Mouse (Mus musculus) heart, embryonic 16.5 days (tissue): ENCODE measurements around the gene Zbtb8a. TPM values are rescaled to one million over a fixed set of nuclear protein-coding genes. Genes with fewer than 3 reads are reported as not detected.

Experiments used
- ATAC-seq: fragments of 200-750 bp; cut with Nextera tagmentation; replicated peaks from 2 replicates; pipeline ENCODE4 v1.8.0; 2017; ENCODE audit warnings: moderate number of reproducible peaks; ENCODE audit not compliant: insufficient read depth, low FRiP score; ENCODE audit errors: extremely low read depth
- H3K27ac ChIP-seq: fragments of 300-500 bp; sonication (generic); 2 replicates; pipeline ENCODE4 v1.5.1; 2014; ENCODE audit warnings: mild to moderate bottlenecking, low read length, control low read depth, moderate library complexity
- H3K27me3 ChIP-seq: fragments of 300-500 bp; sonication (generic); 2 replicates; pipeline ENCODE4 v1.6.1; 2014; ENCODE audit warnings: low read length, mixed read lengths; ENCODE audit not compliant: control insufficient read depth, insufficient read depth
- H3K36me3 ChIP-seq: fragments of 300-500 bp; sonication (generic); 2 replicates; pipeline ENCODE4 v1.6.1; 2014; ENCODE audit not compliant: control insufficient read depth, insufficient read depth
- H3K4me1 ChIP-seq: fragments of 300-500 bp; sonication (generic); 2 replicates; pipeline ENCODE4 v1.6.1; 2014; ENCODE audit warnings: low read length, mixed read lengths; ENCODE audit not compliant: control insufficient read depth, insufficient read depth
- H3K4me2 ChIP-seq: fragments of 300-500 bp; sonication (generic); 2 replicates; pipeline ENCODE4 v1.6.1; 2014; ENCODE audit warnings: low read depth, mild to moderate bottlenecking, control low read depth, low read length
- H3K4me3 ChIP-seq: fragments of 300-500 bp; sonication (generic); 2 replicates; pipeline ENCODE4 v1.5.1; 2014; ENCODE audit warnings: mild to moderate bottlenecking, control low read depth, low read length
- H3K9ac ChIP-seq: fragments of 300-500 bp; sonication (generic); 2 replicates; pipeline ENCODE4 v1.6.1; 2014; ENCODE audit warnings: low read length, control low read depth
- H3K9me3 ChIP-seq: fragments of 300-500 bp; sonication (generic); replicated peaks from 2 replicates; pipeline ENCODE4 v1.6.1; 2016; ENCODE audit warnings: low read length; ENCODE audit not compliant: control insufficient read depth
- WGBS: fragments of 180-500 bp; shearing (Covaris S2); extraction: QIAGEN DNeasy Blood & Tissue Kit; methylation state at CpG from one replicate; pipeline ENCODE4 v1.1.7; 2014; 5-methylcytosine and 5-hydroxymethylcytosine counted together
- polyA plus RNA-seq: library from polyadenylated mRNA; unstranded; fragments of >200 nt; fragmentation: Nextera tagmentation; extraction: Ambion mirVana; gene quantifications from 2 replicates; pipeline ENCODE4 v1.2.1, GENCODE M21; 2015

Zbtb8a gene
- polyA plus RNA-seq, 1 experiment from 2014 or later: 10.1 TPM

- H3K4me3 ChIP-seq: no peak overlapping the region
- H3K4me1 ChIP-seq: no peaks in the 10 kb centered on the region
- no peaks in the 10 kb centered on the region for H3K36me3 ChIP-seq
- H3K4me2 ChIP-seq: no peak overlapping the region
- no peak overlapping the region for H3K27ac ChIP-seq
- H3K9ac ChIP-seq: no peak overlapping the region
- WGBS: 49% methylated on average over 12 of the region's 12 CpGs
- H3K27me3 ChIP-seq: no peaks in the 10 kb centered on the region
- ATAC-seq: no peak; the same call in 1 of the 2 replicates
- no peaks in the 10 kb centered on the region for H3K9me3 ChIP-seq
Measured at GRCm38 (mm10) chr4:129394089-129394870, 16.4 kb upstream of the Zbtb8a start.

GRCm38 (mm10) chr4:129390936-129391557 lies 13.1 kb upstream of the Zbtb8a start:
- no peaks in the 10 kb centered on the region for H3K27me3 ChIP-seq
- no peak overlapping the region for H3K9ac ChIP-seq
- ATAC-seq: no peak
- no peak overlapping the region for H3K4me2 ChIP-seq
- H3K9me3 ChIP-seq: no peaks in the 10 kb centered on the region
- no peak overlapping the region for H3K27ac ChIP-seq
- no peaks in the 10 kb centered on the region for H3K4me1 ChIP-seq
- no peak overlapping the region for H3K4me3 ChIP-seq
- H3K36me3 ChIP-seq: no peaks in the 10 kb centered on the region
- 78% methylated on average over 7 of the region's 7 CpGs for WGBS

- Histone ChIP-seq H3K4me2 (no peak overlapping the region), H3K4me3 (no peak overlapping the region), H3K27ac (no peak overlapping the region), H3K36me3 (no peaks in the 10 kb centered on the region), H3K4me1 (no peaks in the 10 kb centered on the region), H3K27me3 (no peaks in the 10 kb centered on the region), H3K9me3 (no peaks in the 10 kb centered on the region), H3K9ac (no peak overlapping the region)
- WGBS: 60% methylated on average over 14 of the region's 14 CpGs
- ATAC-seq: no peak
Measured at GRCm38 (mm10) chr4:129390216-129390743, 12.4 kb upstream of the Zbtb8a start.

- ATAC-seq: no peak
- H3K27ac ChIP-seq: no peak overlapping the region
- H3K9ac ChIP-seq: no peak overlapping the region
- no peaks in the 10 kb centered on the region for H3K36me3 ChIP-seq
- 80% methylated on average over 5 of the region's 5 CpGs for WGBS
- no peaks in the 10 kb centered on the region for H3K9me3 ChIP-seq
- no peaks in the 10 kb centered on the region for H3K4me1 ChIP-seq
- no peak overlapping the region for H3K4me3 ChIP-seq
- no peaks in the 10 kb centered on the region for H3K27me3 ChIP-seq
- H3K4me2 ChIP-seq: no peak overlapping the region
Measured at GRCm38 (mm10) chr4:129388404-129388803, 10.5 kb upstream of the Zbtb8a start.

- H3K27ac ChIP-seq: no peak overlapping the region
- H3K9me3 ChIP-seq: no peaks in the 10 kb centered on the region
- no peak overlapping the region for H3K9ac ChIP-seq
- ATAC-seq: no peak
- H3K4me3 ChIP-seq: no peak overlapping the region
- H3K36me3 ChIP-seq: no peaks in the 10 kb centered on the region
- 57% methylated on average over 2 of the region's 2 CpGs for WGBS
- no peaks in the 10 kb centered on the region for H3K4me1 ChIP-seq
- H3K4me2 ChIP-seq: no peak overlapping the region
- H3K27me3 ChIP-seq: no peaks in the 10 kb centered on the region
Measured at GRCm38 (mm10) chr4:129386989-129387388, 9.1 kb upstream of the Zbtb8a start.

- H3K9me3 ChIP-seq: no peaks in the 10 kb centered on the region
- no peak overlapping the region for H3K4me3 ChIP-seq
- no peak overlapping the region for H3K27ac ChIP-seq
- H3K4me2 ChIP-seq: no peak overlapping the region
- no peaks in the 10 kb centered on the region for H3K27me3 ChIP-seq
- H3K4me1 ChIP-seq: no peaks in the 10 kb centered on the region
- H3K36me3 ChIP-seq: no peaks in the 10 kb centered on the region
- H3K9ac ChIP-seq: no peak overlapping the region
- ATAC-seq: no peak
- 75% methylated on average over 8 of the region's 8 CpGs for WGBS
Measured at GRCm38 (mm10) chr4:129386269-129386946, 8.5 kb upstream of the Zbtb8a start.

- 86% methylated on average over 11 of the region's 11 CpGs for WGBS
- H3K4me2 ChIP-seq: no peak overlapping the region
- no peak overlapping the region for H3K9ac ChIP-seq
Measured at GRCm38 (mm10) chr4:129385685-129386084, 7.8 kb upstream of the Zbtb8a start.

GRCm38 (mm10) chr4:129384440-129384839 lies 6.5 kb upstream of the Zbtb8a start:
- Histone ChIP-seq H3K9me3 (no peaks in the 10 kb centered on the region), H3K4me1 (no peaks in the 10 kb centered on the region), H3K4me2 (no peak overlapping the region), H3K27ac (peak overlapping the region; percentile 73), H3K36me3 (no peaks in the 10 kb centered on the region), H3K9ac (no peak overlapping the region), H3K27me3 (no peaks in the 10 kb centered on the region), H3K4me3 (no peak overlapping the region)
- peak; percentile 70 for ATAC-seq
- WGBS: 19% methylated on average over 6 of the region's 6 CpGs

More at GRCm38 (mm10) chr4:129385685-129386084, 7.8 kb upstream of the Zbtb8a start:
- Histone ChIP-seq H3K4me1 (no peaks in the 10 kb centered on the region), H3K9me3 (no peaks in the 10 kb centered on the region), H3K4me3 (no peak overlapping the region), H3K27me3 (no peaks in the 10 kb centered on the region), H3K36me3 (no peaks in the 10 kb centered on the region), H3K27ac (no peak overlapping the region)
- ATAC-seq: no peak

- no peaks in the 10 kb centered on the region for H3K27me3 ChIP-seq
- H3K36me3 ChIP-seq: no peaks in the 10 kb centered on the region
- H3K4me3 ChIP-seq: no peak overlapping the region
- no peaks in the 10 kb centered on the region for H3K4me1 ChIP-seq
- ATAC-seq: no peak
- H3K27ac ChIP-seq: no peak overlapping the region
- no peaks in the 10 kb centered on the region for H3K9me3 ChIP-seq
- 77% methylated on average over 3 of the region's 3 CpGs for WGBS
- no peak overlapping the region for H3K4me2 ChIP-seq
- no peak overlapping the region for H3K9ac ChIP-seq
Measured at GRCm38 (mm10) chr4:129383586-129383985, 5.7 kb upstream of the Zbtb8a start.
